In genomic region chr11:117534912-117535311, GRCm38 (mm10) we compare ENCODE assay signal across 10 mouse cellular contexts. TPM values are rescaled to one million over a fixed set of nuclear protein-coding genes. Genes with fewer than 3 reads are reported as not detected.
DNase-seq lines count a peak whose midpoint lies in the region; ATAC-seq and TF ChIP-seq lines count a peak whose summit lies in the region.
"Had no signal": no experiment of that assay in that cellular context is flagged by ENCODE, and none has a peak within 500 bp of the region (broad histone marks: within the 10 kb centered on the region; RNA-seq: fewer than 3 reads in every experiment).

No protein-coding gene starts in this region.

- no peak overlapping the region for H3K4me2 ChIP-seq in hindbrain, embryonic 12.5 days (replicated peaks)
- H3K4me2 ChIP-seq in midbrain, embryonic 14.5 days (ENCODE audit: low read length) = no peak overlapping the region
- no peak overlapping the region for H3K4me2 ChIP-seq in intestine, postnatal 0 days (replicated peaks; ENCODE audit: low read depth)
- H3K4me2 ChIP-seq: neural tube, embryonic 13.5 days had no signal

- DNase-seq in hindbrain, embryonic 10.5 days (ENCODE audit: low spot score) = no peak
- peak; percentile 68 to 72 for DNase-seq in adrenal gland, postnatal 36 days
- peak; percentile 88 for DNase-seq in gastrocnemius, adult 2 months
- DNase-seq in kidney, postnatal 10 days = peak; percentile 65
- DNase-seq in midbrain, embryonic 14.5 days = peak; percentile 46
- DNase-seq in T-cell, adult 2 months (ENCODE audit: low spot score) = no peak

- 83% methylated on average over 10 of the region's 10 CpGs for WGBS in hindbrain, embryonic 10.5 days
- WGBS in hindbrain, embryonic 12.5 days = 79% methylated on average over 10 of the region's 10 CpGs
- 66% methylated on average over 10 of the region's 10 CpGs for WGBS in midbrain, embryonic 14.5 days
- 53% methylated on average over 10 of the region's 10 CpGs for WGBS in intestine, postnatal 0 days

- H3K9ac ChIP-seq in hindbrain, embryonic 12.5 days = no peak overlapping the region
- no peak overlapping the region for H3K9ac ChIP-seq in midbrain, embryonic 14.5 days (replicated peaks; ENCODE audit: low read length)
- no peak overlapping the region for H3K9ac ChIP-seq in intestine, postnatal 0 days (ENCODE audit: low read depth, low read length)
- H3K9ac ChIP-seq: neural tube, embryonic 13.5 days had no signal

- peaks cover 11% of the 10 kb centered on the region; the same call in 1 of the 2 replicates for H3K27me3 ChIP-seq in hindbrain, embryonic 10.5 days (ENCODE audit: insufficient read depth, poor library complexity, severe bottlenecking)
- peaks cover 7% of the 10 kb centered on the region; the same call in 1 of the 2 replicates for H3K27me3 ChIP-seq in hindbrain, embryonic 12.5 days
- no peaks in the 10 kb centered on the region for H3K27me3 ChIP-seq in midbrain, embryonic 14.5 days (ENCODE audit: control insufficient read depth, insufficient read depth, low read length)
- no peaks in the 10 kb centered on the region for H3K27me3 ChIP-seq in intestine, postnatal 0 days (replicated peaks; ENCODE audit: control insufficient read depth, insufficient read depth, low read length)
- H3K27me3 ChIP-seq: neural tube, embryonic 13.5 days had no signal

- no peak overlapping the region for H3K4me3 ChIP-seq in hindbrain, embryonic 10.5 days
- H3K4me3 ChIP-seq in hindbrain, embryonic 12.5 days = no peak overlapping the region
- peak overlapping the region; percentile 23; the same call in 1 of the 2 replicates for H3K4me3 ChIP-seq in gastrocnemius, adult 2 months
- H3K4me3 ChIP-seq in midbrain, embryonic 14.5 days (replicated peaks; ENCODE audit: low read depth, low read length) = no peak overlapping the region
- H3K4me3 ChIP-seq in intestine, postnatal 0 days (ENCODE audit: low read depth, low read length) = no peak overlapping the region
- H3K4me3 ChIP-seq: neural tube, embryonic 13.5 days had no signal

- no peaks in the 10 kb centered on the region for H3K9me3 ChIP-seq in hindbrain, embryonic 10.5 days
- H3K9me3 ChIP-seq in hindbrain, embryonic 12.5 days (replicated peaks) = no peaks in the 10 kb centered on the region
- H3K9me3 ChIP-seq in midbrain, embryonic 14.5 days (ENCODE audit: control insufficient read depth, low read length) = no peaks in the 10 kb centered on the region
- no peaks in the 10 kb centered on the region for H3K9me3 ChIP-seq in intestine, postnatal 0 days (ENCODE audit: control insufficient read depth)
- H3K9me3 ChIP-seq: neural tube, embryonic 13.5 days had no signal

- H3K4me1 ChIP-seq in hindbrain, embryonic 10.5 days (replicated peaks) = peaks cover 65% of the 10 kb centered on the region
- peaks cover 39% of the 10 kb centered on the region for H3K4me1 ChIP-seq in hindbrain, embryonic 12.5 days
- H3K4me1 ChIP-seq in midbrain, embryonic 14.5 days (ENCODE audit: control insufficient read depth, insufficient read depth, low read length) = peaks cover 25% of the 10 kb centered on the region
- H3K4me1 ChIP-seq in intestine, postnatal 0 days (replicated peaks; ENCODE audit: control insufficient read depth, insufficient read depth, low read length) = no peaks in the 10 kb centered on the region

- peak overlapping the region; percentile 46; the same call in 1 of the 2 replicates for H3K27ac ChIP-seq in hindbrain, embryonic 10.5 days
- no peak overlapping the region for H3K27ac ChIP-seq in hindbrain, embryonic 12.5 days
- H3K27ac ChIP-seq in gastrocnemius, adult 2 months = peak overlapping the region; percentile 85
- no peak overlapping the region for H3K27ac ChIP-seq in midbrain, embryonic 14.5 days (replicated peaks; ENCODE audit: low read depth, low read length)
- no peak overlapping the region for H3K27ac ChIP-seq in intestine, postnatal 0 days (ENCODE audit: low read depth, low read length)
- H3K27ac ChIP-seq: neural tube, embryonic 13.5 days had no signal

- intact Hi-C loops in gastrocnemius, adult 2 months (cut with DNase I) = no loop called here

- H3K36me3 ChIP-seq in hindbrain, embryonic 10.5 days = no peaks in the 10 kb centered on the region
- no peaks in the 10 kb centered on the region for H3K36me3 ChIP-seq in hindbrain, embryonic 12.5 days
- no peaks in the 10 kb centered on the region for H3K36me3 ChIP-seq in midbrain, embryonic 14.5 days (ENCODE audit: control insufficient read depth, insufficient read depth, low read length)
- no peaks in the 10 kb centered on the region for H3K36me3 ChIP-seq in intestine, postnatal 0 days (ENCODE audit: control insufficient read depth, insufficient read depth)
- H3K36me3 ChIP-seq: neural tube, embryonic 13.5 days had no signal

- ATAC-seq in hindbrain, embryonic 12.5 days (ENCODE audit: low FRiP score) = no peak
- no peak for ATAC-seq in midbrain, embryonic 14.5 days (ENCODE audit: low FRiP score, low TSS enrichment)
- no peak for ATAC-seq in intestine, postnatal 0 days

- no peak for TF ChIP-seq CTCF in gastrocnemius, adult 2 months (IDR thresholded peaks at IDR 0.05)
- TF ChIP-seq CTCF in intestine, postnatal 0 days (IDR thresholded peaks at IDR 0.05; ENCODE audit: low read depth) = no peak

RNA-seq across cellular contexts. Expression of gene Gm11733, which starts 50.7 kb away (rescaled TPM):
- polyA plus RNA-seq in hindbrain, embryonic 10.5 days (2016; fragmentation: Nextera tagmentation; extraction: Ambion mirVana) = not detected in 2 replicates
- not detected in 2 replicates for polyA plus RNA-seq in hindbrain, embryonic 12.5 days (2016; fragmentation: Nextera tagmentation; extraction: Ambion mirVana)
- total RNA-seq in adrenal gland, postnatal 36 days (2021) = not detected
- total RNA-seq in gastrocnemius, adult 2 months (2021) = not detected
- polyA plus RNA-seq in midbrain, embryonic 14.5 days (2014; fragmentation: Nextera tagmentation; extraction: Ambion mirVana) = 0.12 TPM in 1 of 2 replicates, not detected in the other
- polyA plus RNA-seq in intestine, postnatal 0 days (2015; fragmentation: Nextera tagmentation; extraction: Ambion mirVana) = not detected in 2 replicates
- total RNA-seq: layer of hippocampus, postnatal 14 days had no signal
- polyA plus RNA-seq: neural tube, embryonic 13.5 days had no signal

Comparison
In these comparisons a context has a peak if more than half of its experiments do, and no peak if none do; other contexts are left out.
1. H3K27ac ChIP-seq: peak in hindbrain, embryonic 10.5 days (single experiment) and gastrocnemius, adult 2 months (single experiment); none in hindbrain, embryonic 12.5 days (single experiment), midbrain, embryonic 14.5 days (single experiment) and intestine, postnatal 0 days (single experiment).
2. DNase-seq: peak in adrenal gland, postnatal 36 days (2 of 2), gastrocnemius, adult 2 months (single experiment), kidney, postnatal 10 days (single experiment) and midbrain, embryonic 14.5 days (single experiment); none in hindbrain, embryonic 10.5 days (single experiment) and T-cell, adult 2 months (single experiment).